Mouse (Mus musculus): Measurements from ENCODE around the gene Kiss1. TPM values are rescaled to one million over a fixed set of nuclear protein-coding genes. Genes with fewer than 3 reads are reported as not detected.

The Kiss1 gene
- polyA plus RNA-seq, 1 experiment from 2014 or later = not detected

- 30% methylated on average over 9 of the region's 9 CpGs for WGBS
Measured at GRCm38 (mm10) chr1:133351762-133352161, 30.1 kb downstream of the Kiss1 start.

GRCm38 (mm10) chr1:133353371-133353809, 31.7 kb downstream of the Kiss1 start:
- H3K4me1 ChIP-seq (ENCODE audit: insufficient read depth, low read length) = peaks cover 9% of the 10 kb centered on the region; the same call in 1 of the 2 replicates
- no peak overlapping the region for H3K4me3 ChIP-seq (ENCODE audit: low read length)
- 59% methylated on average over 12 of the region's 12 CpGs for WGBS
- no peak overlapping the region for H3K4me2 ChIP-seq (replicated peaks; ENCODE audit: low read depth, low read length)
- 0 out of 2 replicates have a peak, but pooled peaks cover 5% of the 10 kb centered on the region for H3K27me3 ChIP-seq (ENCODE audit: insufficient read depth, low read length)
- no peaks in the 10 kb centered on the region for H3K9me3 ChIP-seq (ENCODE audit: low read length)
- H3K9ac ChIP-seq (replicated peaks; ENCODE audit: low read length) = no peak overlapping the region
- no peaks in the 10 kb centered on the region for H3K36me3 ChIP-seq (ENCODE audit: insufficient read depth, low read length)
- no peak for ATAC-seq (ENCODE audit: low FRiP score, low TSS enrichment)
- H3K27ac ChIP-seq (ENCODE audit: low read length) = no peak overlapping the region

More at GRCm38 (mm10) chr1:133351762-133352161, 30.1 kb downstream of the Kiss1 start:
- Histone ChIP-seq H3K27ac (ENCODE audit: low read length) (no peak overlapping the region), H3K9ac (replicated peaks; ENCODE audit: low read length) (no peak overlapping the region), H3K4me2 (replicated peaks; ENCODE audit: low read depth, low read length) (no peak overlapping the region), H3K4me3 (ENCODE audit: low read length) (no peak overlapping the region), H3K4me1 (ENCODE audit: insufficient read depth, low read length) (peaks cover 9% of the 10 kb centered on the region; the same call in 1 of the 2 replicates), H3K36me3 (ENCODE audit: insufficient read depth, low read length) (no peaks in the 10 kb centered on the region), H3K27me3 (ENCODE audit: insufficient read depth, low read length) (0 out of 2 replicates have a peak, but pooled peaks cover 2% of the 10 kb centered on the region), H3K9me3 (ENCODE audit: low read length) (no peaks in the 10 kb centered on the region)
- no peak for ATAC-seq (ENCODE audit: low FRiP score, low TSS enrichment)

GRCm38 (mm10) chr1:133355469-133355868, 33.8 kb downstream of the Kiss1 start:
- Histone ChIP-seq H3K4me3 (ENCODE audit: low read length) (no peak overlapping the region), H3K4me1 (ENCODE audit: insufficient read depth, low read length) (peaks cover 9% of the 10 kb centered on the region; the same call in 1 of the 2 replicates), H3K9me3 (ENCODE audit: low read length) (no peaks in the 10 kb centered on the region), H3K27ac (ENCODE audit: low read length) (no peak overlapping the region), H3K9ac (replicated peaks; ENCODE audit: low read length) (no peak overlapping the region), H3K36me3 (ENCODE audit: insufficient read depth, low read length) (no peaks in the 10 kb centered on the region), H3K4me2 (replicated peaks; ENCODE audit: low read depth, low read length) (no peak overlapping the region), H3K27me3 (ENCODE audit: insufficient read depth, low read length) (0 out of 2 replicates have a peak, but pooled peaks cover 5% of the 10 kb centered on the region)
- ATAC-seq (ENCODE audit: low FRiP score, low TSS enrichment) = no peak
- 40% methylated on average over 5 of the region's 5 CpGs for WGBS

GRCm38 (mm10) chr1:133355912-133356311, 34.2 kb downstream of the Kiss1 start:
- no peak for ATAC-seq (ENCODE audit: low FRiP score, low TSS enrichment)
- H3K4me3 ChIP-seq (ENCODE audit: low read length) = no peak overlapping the region
- no peak overlapping the region for H3K27ac ChIP-seq (ENCODE audit: low read length)
- H3K9me3 ChIP-seq (ENCODE audit: low read length) = no peaks in the 10 kb centered on the region
- 47% methylated on average over 15 of the region's 15 CpGs for WGBS
- H3K27me3 ChIP-seq (ENCODE audit: insufficient read depth, low read length) = 0 out of 2 replicates have a peak, but pooled peaks cover 5% of the 10 kb centered on the region
- no peak overlapping the region for H3K9ac ChIP-seq (replicated peaks; ENCODE audit: low read length)
- peaks cover 6% of the 10 kb centered on the region; the same call in 1 of the 2 replicates for H3K4me1 ChIP-seq (ENCODE audit: insufficient read depth, low read length)
- no peaks in the 10 kb centered on the region for H3K36me3 ChIP-seq (ENCODE audit: insufficient read depth, low read length)
- no peak overlapping the region for H3K4me2 ChIP-seq (replicated peaks; ENCODE audit: low read depth, low read length)

GRCm38 (mm10) chr1:133356330-133356729, 34.7 kb downstream of the Kiss1 start:
- ATAC-seq (ENCODE audit: low FRiP score, low TSS enrichment) = no peak
- H3K4me2 ChIP-seq (replicated peaks; ENCODE audit: low read depth, low read length) = no peak overlapping the region
- H3K27ac ChIP-seq (ENCODE audit: low read length) = no peak overlapping the region
- no peaks in the 10 kb centered on the region for H3K9me3 ChIP-seq (ENCODE audit: low read length)
- no peaks in the 10 kb centered on the region for H3K36me3 ChIP-seq (ENCODE audit: insufficient read depth, low read length)
- WGBS = 28% methylated on average over 8 of the region's 8 CpGs
- no peak overlapping the region for H3K9ac ChIP-seq (replicated peaks; ENCODE audit: low read length)
- peaks cover 6% of the 10 kb centered on the region; the same call in 1 of the 2 replicates for H3K4me1 ChIP-seq (ENCODE audit: insufficient read depth, low read length)
- H3K27me3 ChIP-seq (ENCODE audit: insufficient read depth, low read length) = 0 out of 2 replicates have a peak, but pooled peaks cover 5% of the 10 kb centered on the region
- H3K4me3 ChIP-seq (ENCODE audit: low read length) = no peak overlapping the region

GRCm38 (mm10) chr1:133361006-133361405, 39.3 kb downstream of the Kiss1 start:
- H3K4me2 ChIP-seq (replicated peaks; ENCODE audit: low read depth, low read length) = no peak overlapping the region
- H3K4me3 ChIP-seq (ENCODE audit: low read length) = no peak overlapping the region
- peaks cover 24% of the 10 kb centered on the region for H3K27me3 ChIP-seq (ENCODE audit: insufficient read depth, low read length)
- no peaks in the 10 kb centered on the region for H3K9me3 ChIP-seq (ENCODE audit: low read length)
- no peak for ATAC-seq (ENCODE audit: low FRiP score, low TSS enrichment)
- H3K27ac ChIP-seq (ENCODE audit: low read length) = no peak overlapping the region
- H3K4me1 ChIP-seq (ENCODE audit: insufficient read depth, low read length) = peaks cover 16% of the 10 kb centered on the region; the same call in 1 of the 2 replicates
- WGBS = 90% methylated on average over 6 of the region's 6 CpGs
- no peaks in the 10 kb centered on the region for H3K36me3 ChIP-seq (ENCODE audit: insufficient read depth, low read length)
- no peak overlapping the region for H3K9ac ChIP-seq (replicated peaks; ENCODE audit: low read length)

GRCm38 (mm10) chr1:133362103-133362502, 40.4 kb downstream of the Kiss1 start:
- Histone ChIP-seq H3K9me3 (ENCODE audit: low read length) (no peaks in the 10 kb centered on the region), H3K4me3 (ENCODE audit: low read length) (no peak overlapping the region), H3K27me3 (ENCODE audit: insufficient read depth, low read length) (peaks cover 19% of the 10 kb centered on the region), H3K36me3 (ENCODE audit: insufficient read depth, low read length) (no peaks in the 10 kb centered on the region), H3K9ac (replicated peaks; ENCODE audit: low read length) (no peak overlapping the region), H3K4me2 (replicated peaks; ENCODE audit: low read depth, low read length) (no peak overlapping the region), H3K27ac (ENCODE audit: low read length) (no peak overlapping the region), H3K4me1 (ENCODE audit: insufficient read depth, low read length) (peaks cover 12% of the 10 kb centered on the region; the same call in 1 of the 2 replicates)
- 83% methylated on average over 5 of the region's 5 CpGs for WGBS
- no peak for ATAC-seq (ENCODE audit: low FRiP score, low TSS enrichment)

GRCm38 (mm10) chr1:133363276-133364021, 41.8 kb downstream of the Kiss1 start, which contains the start of gene Etnk2:
Etnk2 (plus strand) TSS chr1:133363572.
- H3K4me3 ChIP-seq (ENCODE audit: low read length) = peak within 1 kb of the TSS; percentile 71
- peak within 1 kb of the TSS; percentile 67 for H3K9ac ChIP-seq (replicated peaks; ENCODE audit: low read length)
- WGBS = under 1% methylated on average over 51 of the region's 52 CpGs
- H3K9me3 ChIP-seq (ENCODE audit: low read length) = no peaks in the 10 kb centered on the region
- no peak within 1 kb of the TSS for H3K27ac ChIP-seq (ENCODE audit: low read length)
- peaks cover 19% of the 10 kb centered on the region for H3K27me3 ChIP-seq (ENCODE audit: insufficient read depth, low read length)
- peaks cover 23% of the 10 kb centered on the region for H3K4me1 ChIP-seq (ENCODE audit: insufficient read depth, low read length)
- H3K36me3 ChIP-seq (ENCODE audit: insufficient read depth, low read length) = no peaks in the 10 kb centered on the region
- H3K4me2 ChIP-seq (replicated peaks; ENCODE audit: low read depth, low read length) = peak within 1 kb of the TSS; percentile 97
- peak; percentile 79 for ATAC-seq (ENCODE audit: low FRiP score, low TSS enrichment)

- WGBS = 5% methylated on average over 27 of the region's 27 CpGs
- ATAC-seq (ENCODE audit: low FRiP score, low TSS enrichment) = no peak
Measured at GRCm38 (mm10) chr1:133364022-133364630, 42.5 kb downstream of the Kiss1 start.

More at GRCm38 (mm10) chr1:133364022-133364630, 42.5 kb downstream of the Kiss1 start:
- Histone ChIP-seq H3K9me3 (ENCODE audit: low read length) (no peaks in the 10 kb centered on the region), H3K4me2 (replicated peaks; ENCODE audit: low read depth, low read length) (peak overlapping the region; percentile 97), H3K36me3 (ENCODE audit: insufficient read depth, low read length) (no peaks in the 10 kb centered on the region), H3K9ac (replicated peaks; ENCODE audit: low read length) (peak overlapping the region; percentile 67), H3K4me1 (ENCODE audit: insufficient read depth, low read length) (peaks cover 23% of the 10 kb centered on the region), H3K4me3 (ENCODE audit: low read length) (peak overlapping the region; percentile 71), H3K27me3 (ENCODE audit: insufficient read depth, low read length) (peaks cover 19% of the 10 kb centered on the region), H3K27ac (ENCODE audit: low read length) (no peak overlapping the region)

Data from kidney, embryonic 16.5 days (tissue).